Mouse (Mus musculus) MEL (cell line): Measurements from ENCODE around the gene Lasp1.

Experiments used
- CHD2 ChIP-seq: IDR thresholded peaks from 2 replicates; pipeline ENCODE4 v1.6.1; 2011; ENCODE audit warnings: low read length, improper control_type of control experiment
- CTCF ChIP-seq, 3 experiments: IDR thresholded peaks in 2 of 3; conservative IDR thresholded peaks in 1 of 3; 2 replicates each; pipeline ENCODE4 v1.5.1; 2011 to 2012; ENCODE audit warnings: low read length in 3 of 3, low read depth in 2 of 3, mild to moderate bottlenecking in 2 of 3, improper control_type of control experiment in 1 of 3, inconsistent platforms in 1 of 3, mixed read lengths in 1 of 3, moderate library complexity in 1 of 3; ENCODE audit not compliant: control insufficient read depth in 1 of 3, insufficient read depth in 1 of 3, poor library complexity in 1 of 3, severe bottlenecking in 1 of 3
- GABPA ChIP-seq: IDR thresholded peaks from 2 replicates; pipeline ENCODE4 v1.6.1; 2012; ENCODE audit warnings: low read depth, mild to moderate bottlenecking, inconsistent platforms, low read length, improper control_type of control experiment, moderate library complexity
- GATA1 ChIP-seq: IDR thresholded peaks from 2 replicates; pipeline ENCODE4 v1.6.1; 2011; ENCODE audit warnings: low read depth, low read length, improper control_type of control experiment
- MYB ChIP-seq: IDR thresholded peaks from 2 replicates; pipeline ENCODE4 v1.6.1; 2011; ENCODE audit warnings: mild to moderate bottlenecking, low read depth, low read length, improper control_type of control experiment

DNA sequence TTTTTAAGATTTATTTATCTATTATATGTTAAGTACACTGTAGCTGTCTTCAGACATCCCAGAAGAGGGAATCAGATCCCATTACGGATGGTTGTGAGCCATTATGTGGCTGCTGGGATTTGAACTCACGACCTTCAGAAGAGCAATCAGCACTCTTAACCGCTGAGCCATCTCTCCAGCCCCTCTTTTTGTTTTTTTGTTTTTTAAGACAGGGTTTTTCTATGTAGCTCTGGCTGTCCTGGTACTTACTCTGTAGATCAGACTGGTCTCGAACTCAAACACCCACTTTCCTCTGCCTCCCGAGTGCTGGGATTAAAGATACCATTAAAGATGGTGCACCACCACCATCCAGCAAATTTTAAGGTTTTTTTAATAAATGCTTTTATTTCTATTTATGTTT lies 66.6 kb downstream of the Lasp1 start:
- TF ChIP-seq CHD2 (no peak), CTCF (IDR thresholded peaks at IDR 0.05 in 2 of 3, conservative IDR thresholded peaks at IDR 0.05 in 1 of 3; ENCODE audit: control insufficient read depth in 1 of 3, insufficient read depth in 1 of 3, low read depth in 2 of 3, low read length in 3 of 3, poor library complexity in 1 of 3, severe bottlenecking in 1 of 3) (no peak), GATA1 (no peak), GABPA (no peak), MYB (no peak)
